Mouse (Mus musculus): ENCODE measurements around the gene 5031439G07Rik.

GRCm38 (mm10) chr15:85036566-85037342 is 48.4 kb upstream of the 5031439G07Rik start:
- TF ChIP-seq CTCF (IDR thresholded peaks at IDR 0.05; ENCODE audit: low read depth) (no peak), EP300 (IDR thresholded peaks at IDR 0.05; ENCODE audit: low read depth) (no peak)

Measured in heart, postnatal 0 days (tissue).